ENCODE assay signal across 8 mouse cellular contexts in the genomic region with DNA sequence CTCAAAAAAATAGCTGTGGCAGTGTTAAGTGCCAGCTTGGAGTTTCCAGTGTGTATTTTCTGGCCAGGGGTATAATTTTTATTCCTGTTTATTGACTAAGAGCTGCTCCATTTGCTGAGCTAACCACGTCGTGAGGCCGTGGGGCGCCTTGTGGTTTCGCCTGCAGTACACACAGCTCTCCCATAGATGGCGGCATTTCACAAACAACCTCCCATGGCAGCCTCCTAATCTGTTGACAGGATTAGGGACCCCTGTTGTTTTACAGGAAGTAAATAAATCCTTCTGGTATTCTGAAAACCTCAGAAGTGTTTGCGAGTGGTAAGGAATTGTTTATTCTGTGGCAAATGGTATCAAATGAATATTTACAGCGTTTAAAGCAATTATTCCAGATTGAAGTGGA.
DNase-seq lines count a peak whose midpoint lies in the region; ATAC-seq and TF ChIP-seq lines count a peak whose summit lies in the region.

No protein-coding gene starts in this region.

- H3K9ac ChIP-seq in heart, embryonic 11.5 days (ENCODE audit: low read depth, low read length) = no peak overlapping the region
- no peak overlapping the region for H3K9ac ChIP-seq in forebrain, embryonic 11.5 days (ENCODE audit: low read length)
- H3K9ac ChIP-seq in hindbrain, postnatal 0 days (replicated peaks; ENCODE audit: low read length) = no peak overlapping the region
- no peak overlapping the region for H3K9ac ChIP-seq in midbrain, embryonic 12.5 days (replicated peaks)

- intact Hi-C loops in left cerebral cortex, postnatal 10 days (cut with DNase I) = loop anchor here (5.0 kb wide), 1 partner anchor 1306 kb away; no protein-coding TSS in a partner anchor

- H3K4me1 ChIP-seq in heart, embryonic 11.5 days (ENCODE audit: control insufficient read depth, insufficient read depth, low read length) = no peaks in the 10 kb centered on the region
- no peaks in the 10 kb centered on the region for H3K4me1 ChIP-seq in forebrain, embryonic 11.5 days (replicated peaks; ENCODE audit: control insufficient read depth, insufficient read depth, low read length)
- no peaks in the 10 kb centered on the region for H3K4me1 ChIP-seq in hindbrain, postnatal 0 days (ENCODE audit: insufficient read depth, low read length)
- no peaks in the 10 kb centered on the region for H3K4me1 ChIP-seq in midbrain, embryonic 12.5 days

- peak; percentile 92 for TF ChIP-seq CTCF in hindbrain, postnatal 0 days (IDR thresholded peaks at IDR 0.05; ENCODE audit: low read depth)

- no peak overlapping the region for H3K27ac ChIP-seq in heart, embryonic 11.5 days (ENCODE audit: low read depth, low read length)
- no peak overlapping the region for H3K27ac ChIP-seq in forebrain, embryonic 11.5 days (ENCODE audit: low read depth, low read length)
- H3K27ac ChIP-seq in hindbrain, postnatal 0 days = no peak overlapping the region
- H3K27ac ChIP-seq in midbrain, embryonic 12.5 days (replicated peaks) = no peak overlapping the region

- peak; percentile 6 to 23 for DNase-seq in heart, adult 9 months (ENCODE audit: low spot score in 2 of 2)
- peak; percentile 16 for DNase-seq in brain, embryonic 18.5 days (ENCODE audit: low read depth, low spot score)
- DNase-seq in forebrain, embryonic 11.5 days (ENCODE audit: low spot score) = peak; percentile 83
- peak; percentile 83 for DNase-seq in hindbrain, postnatal 0 days (ENCODE audit: low spot score)
- DNase-seq in left cerebral cortex, postnatal 10 days (ENCODE audit: extremely low spot score in 1 of 2, low spot score in 2 of 2) = peak; percentile 27 to 52
- DNase-seq in telencephalon, adult 2 months (ENCODE audit: low read depth, low spot score) = peak; percentile 1

- no peaks in the 10 kb centered on the region for H3K9me3 ChIP-seq in heart, embryonic 11.5 days (replicated peaks; ENCODE audit: control insufficient read depth, low read length)
- H3K9me3 ChIP-seq in forebrain, embryonic 11.5 days (ENCODE audit: control insufficient read depth, low read length) = no peaks in the 10 kb centered on the region
- H3K9me3 ChIP-seq in hindbrain, postnatal 0 days (ENCODE audit: low read length) = no peaks in the 10 kb centered on the region
- H3K9me3 ChIP-seq in midbrain, embryonic 12.5 days = no peaks in the 10 kb centered on the region

- no peak overlapping the region for H3K4me2 ChIP-seq in heart, embryonic 11.5 days
- no peak overlapping the region for H3K4me2 ChIP-seq in forebrain, embryonic 11.5 days (ENCODE audit: low read depth, low read length, severe bottlenecking)
- H3K4me2 ChIP-seq in hindbrain, postnatal 0 days (ENCODE audit: low read depth, low read length) = no peak overlapping the region
- H3K4me2 ChIP-seq in midbrain, embryonic 12.5 days (replicated peaks) = no peak overlapping the region

- no peaks in the 10 kb centered on the region for H3K27me3 ChIP-seq in heart, embryonic 11.5 days (ENCODE audit: control insufficient read depth, insufficient read depth, low read length)
- H3K27me3 ChIP-seq in forebrain, embryonic 11.5 days (ENCODE audit: control insufficient read depth, insufficient read depth, low read length) = no peaks in the 10 kb centered on the region; the same call in 1 of the 2 replicates
- 0 out of 2 replicates have a peak, but pooled peaks cover 4% of the 10 kb centered on the region for H3K27me3 ChIP-seq in hindbrain, postnatal 0 days (ENCODE audit: insufficient read depth, low read length)
- H3K27me3 ChIP-seq in midbrain, embryonic 12.5 days = peaks cover 39% of the 10 kb centered on the region

- H3K4me3 ChIP-seq in heart, embryonic 11.5 days (ENCODE audit: low read depth, low read length) = no peak overlapping the region
- no peak overlapping the region for H3K4me3 ChIP-seq in forebrain, embryonic 11.5 days (ENCODE audit: low read depth, low read length)
- no peak overlapping the region for H3K4me3 ChIP-seq in hindbrain, postnatal 0 days (ENCODE audit: low read length)
- H3K4me3 ChIP-seq in midbrain, embryonic 12.5 days = no peak overlapping the region

- WGBS in heart, embryonic 11.5 days (ENCODE audit: insufficient replicate concordance) = 34% methylated on average over 8 of the region's 8 CpGs
- 29% methylated on average over 8 of the region's 8 CpGs for WGBS in forebrain, embryonic 11.5 days
- WGBS in hindbrain, postnatal 0 days = 19% methylated on average over 8 of the region's 8 CpGs
- 23% methylated on average over 8 of the region's 8 CpGs for WGBS in midbrain, embryonic 12.5 days

- no peak for ATAC-seq in heart, embryonic 11.5 days (replicated peaks; ENCODE audit: insufficient number of reproducible peaks, low FRiP score, low TSS enrichment)
- ATAC-seq in forebrain, embryonic 11.5 days (replicated peaks; ENCODE audit: low FRiP score) = peak; percentile 66; the same call in 1 of the 2 replicates
- peak; percentile 56; the same call in 1 of the 2 replicates for ATAC-seq in hindbrain, postnatal 0 days
- ATAC-seq in midbrain, embryonic 12.5 days (ENCODE audit: low FRiP score, low read depth) = 0 out of 2 replicates have a peak, but pooled peaks have one; percentile 44

- H3K36me3 ChIP-seq in heart, embryonic 11.5 days (ENCODE audit: control insufficient read depth, insufficient read depth, low read length) = no peaks in the 10 kb centered on the region
- no peaks in the 10 kb centered on the region for H3K36me3 ChIP-seq in forebrain, embryonic 11.5 days (ENCODE audit: control insufficient read depth, insufficient read depth, low read length)
- no peaks in the 10 kb centered on the region for H3K36me3 ChIP-seq in hindbrain, postnatal 0 days (ENCODE audit: insufficient read depth, low read length)
- H3K36me3 ChIP-seq in midbrain, embryonic 12.5 days = no peaks in the 10 kb centered on the region

Comparison
In these comparisons a context has a peak if more than half of its experiments do, and no peak if none do; other contexts are left out.
1. DNase-seq: peak in every context shown above with its lines; median percentile 83 in forebrain, embryonic 11.5 days; 83 in hindbrain, postnatal 0 days; 40 in left cerebral cortex, postnatal 10 days; 16 in brain, embryonic 18.5 days; 14 in heart, adult 9 months; 1 in telencephalon, adult 2 months.